Mouse (Mus musculus) brain, embryonic 14.5 days (tissue): ENCODE results near the gene Ifnar1.

ENCODE experiments used
- CTCF ChIP-seq: fragments of 200-500 bp; IDR thresholded peaks from 2 replicates; pipeline ENCODE4 v1.5.1; 2012; ENCODE audit warnings: inconsistent platforms, mild to moderate bottlenecking, moderate library complexity, borderline replicate concordance; ENCODE audit not compliant: insufficient read depth, insufficient read length; ENCODE audit errors: extremely low read depth
- POLR2A ChIP-seq: fragments of 200-500 bp; IDR thresholded peaks from 2 replicates; pipeline ENCODE4 v1.6.1; 2012; ENCODE audit warnings: mild to moderate bottlenecking, inconsistent platforms, borderline replicate concordance; ENCODE audit not compliant: poor library complexity, insufficient read depth, insufficient read length, severe bottlenecking; ENCODE audit errors: extremely low read depth

GRCm38 (mm10) chr16:91461066-91461638 is 23.9 kb upstream of the Ifnar1 start:
- no peak for TF ChIP-seq CTCF
- TF ChIP-seq POLR2A = no peak
